Mouse (Mus musculus) cortical plate, adult 2 months (tissue): ENCODE results near the gene Slc26a1.

Experiments used
- CTCF ChIP-seq: fragments of 200-500 bp; IDR thresholded peaks from 2 replicates; pipeline ENCODE4 v1.5.1; 2011; ENCODE audit warnings: mild to moderate bottlenecking, control low read depth, low read length; ENCODE audit not compliant: insufficient read depth; ENCODE audit errors: extremely low read depth
- POLR2A ChIP-seq: fragments of 200-500 bp; IDR thresholded peaks from 2 replicates; pipeline ENCODE4 v1.6.1; 2011; ENCODE audit warnings: mild to moderate bottlenecking, low read length, control low read depth; ENCODE audit not compliant: insufficient read depth; ENCODE audit errors: extremely low read depth

- no peak for TF ChIP-seq CTCF
- TF ChIP-seq POLR2A = no peak
Measured at GRCm38 (mm10) chr5:108657406-108657805, 18.0 kb downstream of the Slc26a1 start.
